Mouse (Mus musculus) lung, embryonic 16.5 days (tissue): ENCODE results near the gene Tex38. TPM values are rescaled to one million over a fixed set of nuclear protein-coding genes. Genes with fewer than 3 reads are reported as not detected.

ENCODE experiments used
- ATAC-seq: fragments of 200-750 bp; cut with Nextera tagmentation; 2 replicates; pipeline ENCODE4 v1.8.0; 2017; ENCODE audit warnings: low read depth, mild to moderate bottlenecking, moderate library complexity
- H3K27ac ChIP-seq: fragments of 300-500 bp; sonication (generic); 2 replicates; pipeline ENCODE4 v1.5.1; 2014; ENCODE audit warnings: mild to moderate bottlenecking, control low read depth, low read length
- H3K27me3 ChIP-seq: fragments of 300-500 bp; sonication (generic); 2 replicates; pipeline ENCODE4 v1.6.1; 2014; ENCODE audit warnings: low read depth, low read length, mixed read lengths; ENCODE audit not compliant: control insufficient read depth, insufficient read depth
- H3K36me3 ChIP-seq: fragments of 300-500 bp; sonication (generic); 2 replicates; pipeline ENCODE4 v1.6.1; 2014; ENCODE audit warnings: low read length; ENCODE audit not compliant: control insufficient read depth, insufficient read depth
- H3K4me1 ChIP-seq: fragments of 300-500 bp; sonication (generic); replicated peaks from 2 replicates; pipeline ENCODE4 v1.6.1; 2014; ENCODE audit warnings: low read length, mixed read lengths; ENCODE audit not compliant: control insufficient read depth, insufficient read depth
- H3K4me2 ChIP-seq: fragments of 300-500 bp; sonication (generic); 2 replicates; pipeline ENCODE4 v1.6.1; 2014; ENCODE audit warnings: low read depth, low read length, control low read depth
- H3K4me3 ChIP-seq: fragments of 300-500 bp; sonication (generic); 2 replicates; pipeline ENCODE4 v1.5.1; 2014; ENCODE audit warnings: mild to moderate bottlenecking, low read length, control low read depth
- H3K9ac ChIP-seq: fragments of 300-500 bp; sonication (generic); 2 replicates; pipeline ENCODE4 v1.6.1; 2014; ENCODE audit warnings: low read length, control low read depth
- H3K9me3 ChIP-seq: fragments of 300-500 bp; sonication (generic); 2 replicates; pipeline ENCODE4 v1.6.1; 2016; ENCODE audit warnings: low read length; ENCODE audit not compliant: control insufficient read depth
- WGBS: fragments of 180-500 bp; shearing (Covaris S2); extraction: QIAGEN DNeasy Blood & Tissue Kit; methylation state at CpG from one replicate; pipeline ENCODE4 v1.1.7; 2014; 5-methylcytosine and 5-hydroxymethylcytosine counted together
- polyA plus RNA-seq: library from polyadenylated mRNA; unstranded; fragments of >200 nt; fragmentation: Nextera tagmentation; extraction: Ambion mirVana; gene quantifications from 2 replicates; pipeline ENCODE4 v1.2.1, GENCODE M21; 2015

The Tex38 gene
- polyA plus RNA-seq, 1 experiment from 2014 or later: 0.19 TPM

DNA sequence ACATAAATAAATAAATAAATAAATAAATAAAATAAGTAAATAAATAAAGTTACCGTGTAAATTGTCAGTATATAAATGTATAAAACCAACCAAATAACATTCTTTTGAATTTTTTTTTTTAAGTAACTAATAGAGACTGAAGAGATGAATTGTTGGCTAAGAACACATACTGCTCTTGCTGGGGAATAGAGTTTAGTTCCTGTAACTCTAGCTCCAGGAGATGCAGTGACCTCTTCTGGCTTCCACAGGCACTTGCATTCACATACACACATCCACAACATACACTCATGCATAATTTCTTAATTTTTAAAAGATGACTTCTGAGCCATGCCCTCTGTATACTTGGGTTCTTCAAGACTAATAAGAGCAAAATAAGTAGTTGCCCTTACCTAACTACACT is 26.0 kb downstream of the Tex38 start:
- Histone ChIP-seq H3K4me3 (no peak overlapping the region), H3K4me2 (no peak overlapping the region), H3K27ac (no peak overlapping the region), H3K9ac (no peak overlapping the region), H3K36me3 (peaks cover 16% of the 10 kb centered on the region), H3K27me3 (no peaks in the 10 kb centered on the region), H3K9me3 (no peaks in the 10 kb centered on the region), H3K4me1 (no peaks in the 10 kb centered on the region)
- WGBS: 90% methylated on average over 1 of the region's 1 CpGs
- ATAC-seq: no peak

DNA sequence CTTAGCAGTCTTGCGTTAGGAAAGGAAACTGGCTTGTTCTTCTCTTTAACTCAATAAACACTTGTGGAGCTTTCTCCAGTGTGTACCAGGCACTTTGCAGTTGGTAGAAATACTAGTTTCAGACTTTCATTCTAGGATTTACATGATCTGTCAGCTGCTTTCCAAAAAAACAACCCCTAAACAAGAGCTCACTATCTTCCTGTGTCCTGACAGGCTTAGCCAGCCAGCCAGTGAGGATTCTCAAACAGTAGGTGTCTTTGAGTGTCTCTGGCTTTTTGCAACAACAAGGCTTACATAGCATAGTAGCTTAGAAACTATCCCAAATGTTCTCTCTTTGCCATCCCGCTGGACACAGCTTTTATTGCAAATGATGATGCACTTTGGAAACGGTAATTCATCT is 26.7 kb downstream of the Tex38 start:
- peaks cover 14% of the 10 kb centered on the region for H3K36me3 ChIP-seq

DNA sequence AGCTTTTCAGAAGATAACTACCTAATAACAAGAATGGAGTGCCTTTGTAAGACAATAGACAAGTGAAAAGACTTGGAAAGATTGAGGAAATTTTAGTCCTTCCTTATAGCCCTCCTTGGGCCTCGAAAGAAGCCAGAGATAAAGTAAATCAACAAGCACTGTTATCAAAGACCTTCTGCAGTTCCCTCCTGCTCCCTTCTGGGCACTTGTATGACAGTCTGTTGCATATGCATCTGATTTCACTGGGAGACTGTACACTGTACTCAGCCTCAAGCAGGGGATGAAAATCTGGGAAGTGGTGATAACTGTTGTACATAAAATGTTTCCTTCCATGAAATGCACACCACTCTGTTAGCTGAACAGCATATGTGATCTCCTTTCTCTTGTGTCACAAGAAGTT is 31.5 kb downstream of the Tex38 start:
- no peaks in the 10 kb centered on the region for H3K27me3 ChIP-seq
- no peaks in the 10 kb centered on the region for H3K4me1 ChIP-seq
- H3K4me3 ChIP-seq: no peak overlapping the region
- H3K27ac ChIP-seq: no peak overlapping the region
- no peaks in the 10 kb centered on the region for H3K9me3 ChIP-seq
- H3K9ac ChIP-seq: no peak overlapping the region
- peaks cover 18% of the 10 kb centered on the region for H3K36me3 ChIP-seq
- 71% methylated on average over 1 of the region's 1 CpGs for WGBS
- H3K4me2 ChIP-seq: no peak overlapping the region
- ATAC-seq: no peak

More for the DNA sequence above, 26.7 kb downstream of the Tex38 start:
- Histone ChIP-seq H3K4me2 (no peak overlapping the region), H3K27ac (no peak overlapping the region), H3K9ac (no peak overlapping the region), H3K4me3 (no peak overlapping the region), H3K27me3 (no peaks in the 10 kb centered on the region), H3K9me3 (no peaks in the 10 kb centered on the region), H3K4me1 (no peaks in the 10 kb centered on the region)
- 91% methylated on average over 3 of the region's 3 CpGs for WGBS
- no peak for ATAC-seq

DNA sequence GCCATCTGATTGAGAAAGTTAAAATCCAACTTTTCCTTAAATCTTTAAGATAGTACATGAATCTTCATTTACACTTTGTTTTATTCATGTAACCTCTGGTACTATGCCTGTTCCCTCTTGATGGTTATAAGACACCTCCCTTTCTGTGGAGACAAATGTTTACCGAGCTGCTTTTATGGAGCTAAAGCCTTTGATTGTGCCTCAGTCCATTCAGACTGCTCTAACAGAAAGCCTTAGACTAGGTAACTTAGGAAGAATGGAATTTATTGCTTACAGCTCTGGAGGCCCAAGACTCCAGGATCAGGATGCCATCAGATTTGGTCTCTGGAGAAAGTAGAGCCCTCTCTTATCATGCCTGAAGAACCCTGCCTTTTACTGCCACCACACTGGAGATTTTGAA is 32.6 kb downstream of the Tex38 start:
- peaks cover 19% of the 10 kb centered on the region for H3K36me3 ChIP-seq
- no peak for ATAC-seq
- no peaks in the 10 kb centered on the region for H3K4me1 ChIP-seq
- no peak overlapping the region for H3K9ac ChIP-seq
- H3K9me3 ChIP-seq: no peaks in the 10 kb centered on the region
- no peak overlapping the region for H3K27ac ChIP-seq
- no peaks in the 10 kb centered on the region for H3K27me3 ChIP-seq
- H3K4me3 ChIP-seq: no peak overlapping the region
- H3K4me2 ChIP-seq: no peak overlapping the region
- 80% methylated on average over 1 of the region's 1 CpGs for WGBS

DNA sequence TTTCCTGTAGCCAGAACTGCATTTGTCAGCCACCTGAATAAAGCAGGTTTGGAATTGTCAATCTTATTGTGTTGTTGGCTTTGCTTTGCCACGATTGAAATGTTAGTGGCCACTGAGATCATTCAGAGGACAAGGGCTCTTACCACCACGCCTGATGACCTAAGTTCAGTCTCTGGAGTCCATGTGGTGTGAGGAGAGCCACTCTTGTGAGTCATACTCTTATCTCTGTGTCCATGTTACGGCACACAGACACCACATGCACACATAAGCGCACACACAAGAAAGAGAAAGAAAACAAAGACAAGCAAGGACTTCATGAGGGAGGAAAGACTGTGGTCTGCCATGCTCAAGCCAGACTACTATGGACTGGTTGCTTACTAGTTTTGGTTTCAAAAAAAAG is 37.7 kb downstream of the Tex38 start:
- H3K9ac ChIP-seq: no peak overlapping the region
- ATAC-seq: no peak
- H3K4me1 ChIP-seq: peaks cover 13% of the 10 kb centered on the region
- H3K4me3 ChIP-seq: no peak overlapping the region
- H3K27me3 ChIP-seq: no peaks in the 10 kb centered on the region
- no peak overlapping the region for H3K27ac ChIP-seq
- no peaks in the 10 kb centered on the region for H3K9me3 ChIP-seq
- no peak overlapping the region for H3K4me2 ChIP-seq
- H3K36me3 ChIP-seq: peaks cover 20% of the 10 kb centered on the region
- WGBS: 87% methylated on average over 4 of the region's 4 CpGs

DNA sequence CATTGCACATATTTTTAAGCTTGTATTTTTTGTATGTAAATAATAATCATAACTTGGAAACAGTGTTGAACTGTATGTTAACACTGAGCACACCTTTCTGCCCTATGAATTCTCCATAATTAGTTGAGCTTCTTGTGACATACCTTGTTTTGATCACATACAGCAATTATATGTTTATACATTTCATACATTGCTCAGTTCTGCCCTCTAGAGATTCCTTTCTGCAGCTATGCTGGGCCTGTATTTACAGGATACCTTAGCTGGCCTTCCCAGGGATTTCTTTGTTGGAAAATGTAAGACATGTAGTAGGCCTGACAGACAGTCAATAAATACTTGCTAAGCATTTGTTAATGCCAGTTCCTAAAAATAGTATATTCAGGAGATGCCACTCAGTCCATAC is 38.2 kb downstream of the Tex38 start:
- no peak overlapping the region for H3K9ac ChIP-seq
- peaks cover 13% of the 10 kb centered on the region for H3K4me1 ChIP-seq
- H3K9me3 ChIP-seq: no peaks in the 10 kb centered on the region
- no peak overlapping the region for H3K4me2 ChIP-seq
- H3K4me3 ChIP-seq: no peak overlapping the region
- no peak overlapping the region for H3K27ac ChIP-seq
- H3K27me3 ChIP-seq: no peaks in the 10 kb centered on the region
- ATAC-seq: no peak
- H3K36me3 ChIP-seq: peaks cover 20% of the 10 kb centered on the region

DNA sequence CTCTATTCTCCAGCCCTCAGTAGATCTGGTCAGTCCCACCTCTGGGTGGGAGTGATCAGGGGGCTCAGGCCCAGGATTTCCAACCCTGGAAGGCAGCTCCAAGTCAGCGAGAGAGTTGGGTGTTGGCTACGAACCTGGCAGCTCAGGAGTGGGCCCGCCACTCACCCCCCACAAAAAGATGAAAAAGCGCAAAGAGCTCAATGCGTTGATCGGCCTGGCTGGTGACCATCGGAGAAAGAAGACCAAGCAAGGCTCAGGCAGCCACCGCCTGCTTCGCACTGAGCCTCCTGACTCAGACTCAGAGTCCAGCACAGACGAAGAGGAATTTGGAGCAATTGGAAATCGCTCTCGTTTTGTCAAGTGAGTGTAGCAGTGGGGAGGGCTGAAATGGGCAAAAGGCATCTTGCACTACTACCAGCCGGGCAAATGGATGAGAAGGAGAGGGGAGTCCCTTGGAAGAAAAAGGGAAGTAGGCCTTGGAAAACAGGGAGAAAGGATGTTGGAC is 42.3 kb downstream of the Tex38 start:
- Histone ChIP-seq H3K27me3 (no peaks in the 10 kb centered on the region), H3K36me3 (peaks cover 14% of the 10 kb centered on the region), H3K9me3 (no peaks in the 10 kb centered on the region), H3K4me3 (peak overlapping the region; percentile 83), H3K27ac (no peak overlapping the region), H3K4me1 (peaks cover 17% of the 10 kb centered on the region), H3K9ac (peak overlapping the region; percentile 91), H3K4me2 (peak overlapping the region; percentile 84)
- WGBS: 38% methylated on average over 13 of the region's 13 CpGs
- no peak for ATAC-seq

DNA sequence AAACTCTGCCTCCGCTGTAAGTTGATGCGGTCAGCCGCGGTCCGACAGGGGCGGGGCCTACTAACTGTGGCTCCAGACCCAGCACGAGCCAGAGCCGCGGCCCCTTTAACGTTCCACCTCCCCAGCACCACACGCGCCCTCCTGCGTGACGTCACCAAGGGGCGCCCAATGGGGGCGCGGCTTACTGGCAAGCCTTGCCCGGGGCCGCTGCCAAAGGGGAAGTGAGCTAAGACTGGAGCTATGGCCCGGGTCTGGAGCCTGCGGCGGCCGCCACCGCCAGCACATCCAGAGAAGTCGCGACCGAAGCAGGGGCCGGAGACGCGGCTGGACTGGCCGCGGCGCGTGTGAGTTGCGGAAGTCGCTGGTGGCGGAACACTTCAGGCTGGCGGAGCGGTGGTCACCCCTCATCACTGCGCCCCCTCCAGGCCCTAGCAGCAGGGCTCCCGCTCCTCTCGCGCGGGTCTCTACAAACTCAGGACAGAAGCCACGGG is 43.2 kb downstream of the Tex38 start, which contains the start of gene Efcab14:
TSS of gene Efcab14 (plus strand) at position 194 of the 491 bp plus-strand sequence.
- Histone ChIP-seq H3K27me3 (no peaks in the 10 kb centered on the region), H3K36me3 (peaks cover 11% of the 10 kb centered on the region), H3K4me3 (peak within 1 kb of the TSS; percentile 83), H3K4me2 (peak within 1 kb of the TSS; percentile 84), H3K9ac (peak within 1 kb of the TSS; percentile 91), H3K4me1 (peaks cover 17% of the 10 kb centered on the region), H3K27ac (peak within 1 kb of the TSS; percentile 93), H3K9me3 (no peaks in the 10 kb centered on the region)
- ATAC-seq: peak; percentile 100
- 1% methylated on average over 45 of the region's 45 CpGs for WGBS

DNA sequence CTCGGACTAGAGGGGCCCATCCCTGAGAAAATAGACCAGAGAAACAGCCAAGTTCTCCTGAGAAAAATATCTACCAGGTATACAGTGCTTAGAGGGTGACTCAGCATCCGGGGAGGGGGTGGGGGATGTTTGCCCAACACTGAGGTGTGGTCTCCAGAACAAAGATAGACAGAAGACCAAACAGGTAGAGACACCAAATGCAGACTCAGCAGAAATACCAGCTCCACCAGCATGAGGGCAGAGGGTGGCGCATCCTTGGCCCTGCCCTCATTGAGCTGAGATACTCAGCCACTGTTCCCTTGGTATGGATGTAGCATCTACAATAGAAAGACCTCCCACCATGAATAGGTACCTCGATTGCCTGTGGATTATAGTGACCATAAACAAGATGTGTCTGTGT is 46.0 kb downstream of the Tex38 start:
- Histone ChIP-seq H3K4me1 (peaks cover 17% of the 10 kb centered on the region), H3K4me3 (no peak overlapping the region), H3K9ac (no peak overlapping the region), H3K9me3 (no peaks in the 10 kb centered on the region), H3K4me2 (no peak overlapping the region), H3K27me3 (no peaks in the 10 kb centered on the region), H3K36me3 (no peaks in the 10 kb centered on the region), H3K27ac (no peak overlapping the region)
- WGBS: 53% methylated on average over 4 of the region's 4 CpGs
- ATAC-seq: no peak

DNA sequence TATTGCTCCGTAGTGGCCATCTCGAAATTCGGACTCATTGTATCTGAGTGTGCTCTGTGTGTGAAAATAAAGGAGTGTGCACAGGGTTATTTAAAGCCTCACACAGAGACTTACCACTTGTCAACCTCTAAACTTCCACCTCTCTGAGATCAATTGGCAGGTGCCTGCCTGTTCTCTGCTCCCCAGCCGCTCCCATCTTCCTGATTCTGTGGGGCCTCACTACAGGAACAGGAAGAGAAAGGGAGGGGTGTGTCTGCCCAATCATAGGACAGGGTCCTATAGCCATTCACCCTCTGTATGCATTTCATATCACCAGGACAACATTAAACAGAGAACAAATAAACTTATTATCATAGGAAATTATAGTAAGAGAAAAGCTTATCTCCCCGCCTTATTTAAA is 47.1 kb downstream of the Tex38 start:
- H3K36me3 ChIP-seq: no peaks in the 10 kb centered on the region
- no peaks in the 10 kb centered on the region for H3K27me3 ChIP-seq
- H3K4me3 ChIP-seq: no peak overlapping the region
- 64% methylated on average over 5 of the region's 5 CpGs for WGBS
- no peak overlapping the region for H3K9ac ChIP-seq
- H3K9me3 ChIP-seq: no peaks in the 10 kb centered on the region
- peaks cover 9% of the 10 kb centered on the region for H3K4me1 ChIP-seq
- no peak overlapping the region for H3K4me2 ChIP-seq
- no peak for ATAC-seq
- no peak overlapping the region for H3K27ac ChIP-seq
